11 mouse cellular contexts compared by ENCODE assay signal in the genomic region with DNA sequence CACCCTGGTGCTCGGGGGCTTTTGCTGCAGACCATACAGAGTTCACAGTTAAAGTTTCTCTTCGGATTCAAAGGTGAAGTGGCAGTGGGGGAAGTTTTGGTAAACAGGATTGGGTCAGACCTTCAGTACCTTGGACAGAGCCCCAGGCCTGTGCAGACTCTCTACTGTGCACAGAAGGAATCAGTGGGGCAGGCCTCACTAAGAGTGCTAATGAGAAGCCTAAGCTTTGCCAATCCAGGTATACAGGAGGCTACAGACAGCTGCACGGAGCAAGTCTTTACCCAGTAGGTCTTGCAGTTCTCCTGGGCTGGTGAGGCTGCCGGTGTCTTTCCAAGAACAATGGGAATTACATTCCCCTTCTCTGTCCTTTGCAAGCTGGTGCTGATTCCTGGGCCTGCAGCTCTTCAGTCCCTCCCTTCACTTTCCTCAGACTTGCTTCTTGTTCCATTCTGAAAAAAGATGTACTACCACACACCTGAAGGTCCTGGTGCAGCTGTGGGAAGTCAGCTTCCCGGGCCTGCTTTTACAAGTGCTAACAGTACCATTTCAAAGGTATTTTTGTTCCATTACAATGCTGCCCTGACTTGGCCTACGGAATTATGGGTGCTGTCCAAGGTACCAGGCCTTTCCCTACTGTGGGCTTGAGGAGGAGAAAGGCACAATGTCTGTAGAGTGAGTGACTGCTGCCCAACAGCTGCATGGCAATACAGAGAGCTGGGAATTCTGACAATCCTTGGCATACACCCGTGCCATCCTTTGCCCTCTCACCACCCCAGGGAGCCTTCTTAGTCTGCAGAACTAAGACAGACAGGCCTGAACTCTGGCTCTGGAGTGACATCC.
DNase-seq lines count a peak whose midpoint lies in the region; ATAC-seq and TF ChIP-seq lines count a peak whose summit lies in the region.
"Had no signal": no experiment of that assay in that cellular context is flagged by ENCODE, and none has a peak within 500 bp of the region (broad histone marks: within the 10 kb centered on the region; RNA-seq: fewer than 3 reads in every experiment).

No protein-coding gene starts in this region.

- H3K27ac ChIP-seq in lung, embryonic 14.5 days (ENCODE audit: low read depth): no peak overlapping the region
- no peak overlapping the region for H3K27ac ChIP-seq in MEL (ENCODE audit: control insufficient read depth, low read depth, low read length)
- H3K27ac ChIP-seq: hindbrain, embryonic 15.5 days; macrophage had no signal

- H3K4me1 ChIP-seq in lung, embryonic 14.5 days (ENCODE audit: insufficient read depth): no peaks in the 10 kb centered on the region
- H3K4me1 ChIP-seq in MEL (ENCODE audit: control insufficient read depth in 1 of 2, insufficient read depth in 2 of 2, low read length in 2 of 2): no peaks in the 10 kb centered on the region
- H3K4me1 ChIP-seq: hindbrain, embryonic 15.5 days had no signal

- no peaks in the 10 kb centered on the region for H3K9me3 ChIP-seq in lung, embryonic 14.5 days (ENCODE audit: low read depth, low read length)
- H3K9me3 ChIP-seq in MEL (replicated peaks; ENCODE audit: insufficient read depth, low read length): no peaks in the 10 kb centered on the region
- H3K9me3 ChIP-seq: hindbrain, embryonic 15.5 days had no signal

- H3K4me3 ChIP-seq in lung, embryonic 14.5 days (ENCODE audit: low read depth, low read length): no peak overlapping the region
- no peak overlapping the region for H3K4me3 ChIP-seq in MEL (ENCODE audit: control insufficient read depth in 1 of 2, insufficient read depth in 1 of 2, low read depth in 2 of 2, low read length in 2 of 2)
- H3K4me3 ChIP-seq: erythroblast, embryonic 14.5 days; hindbrain, embryonic 15.5 days had no signal

- H3K79me2 ChIP-seq in MEL (ENCODE audit: control insufficient read depth, insufficient read depth, low read length, poor library complexity): no peaks in the 10 kb centered on the region

- peak; percentile 81 for DNase-seq in lung, embryonic 14.5 days
- DNase-seq in lung, adult 18-20 months: no peak
- DNase-seq in MEL (ENCODE audit: low read depth, low spot score): peak; percentile 56
- DNase-seq in c-Kit-positive CD71-negative TER-119-negative erythroid progenitor cells, embryonic 14.5 days (ENCODE audit: low read depth): peak; percentile 31
- DNase-seq in lung, postnatal 4 days: peak; percentile 21
- DNase-seq in layer of hippocampus, postnatal 25 days (ENCODE audit: extremely low spot score in 1 of 2, low spot score in 1 of 2): no peak
- no peak for DNase-seq in urinary bladder, postnatal 25 days (ENCODE audit: low spot score)
- DNase-seq: right cerebral cortex, postnatal 14 days had no signal

- H3K4me2 ChIP-seq in lung, embryonic 14.5 days: no peak overlapping the region
- H3K4me2 ChIP-seq: hindbrain, embryonic 15.5 days had no signal

- no peak for TF ChIP-seq EP300 in MEL (IDR thresholded peaks at IDR 0.05; ENCODE audit: low read depth in 1 of 2, low read length in 2 of 2)

- no peak overlapping the region for H3K9ac ChIP-seq in lung, embryonic 14.5 days
- H3K9ac ChIP-seq in MEL (ENCODE audit: control insufficient read depth, low read depth, low read length, poor library complexity, severe bottlenecking): no peak overlapping the region
- H3K9ac ChIP-seq: hindbrain, embryonic 15.5 days had no signal

- 0 out of 2 replicates have a peak, but pooled peaks cover 5% of the 10 kb centered on the region for H3K36me3 ChIP-seq in lung, embryonic 14.5 days (ENCODE audit: insufficient read depth)
- no peaks in the 10 kb centered on the region for H3K36me3 ChIP-seq in MEL (ENCODE audit: control insufficient read depth in 1 of 2, insufficient read depth in 2 of 2, low read length in 2 of 2)

- no peak for ATAC-seq in lung, embryonic 14.5 days (ENCODE audit: insufficient read depth)

- 35% methylated on average over 7 of the region's 7 CpGs for WGBS in lung, embryonic 14.5 days

- no peak for TF ChIP-seq POLR2A in MEL (IDR thresholded peaks at IDR 0.05; ENCODE audit: control insufficient read depth in 1 of 2, insufficient read depth in 1 of 2, low read depth in 1 of 2, low read length in 2 of 2, poor library complexity in 1 of 2)

- TF ChIP-seq CTCF in lung, embryonic 14.5 days (IDR thresholded peaks at IDR 0.05; ENCODE audit: low read depth): no peak
- TF ChIP-seq CTCF in MEL (IDR thresholded peaks at IDR 0.05 in 2 of 3, conservative IDR thresholded peaks at IDR 0.05 in 1 of 3; ENCODE audit: control insufficient read depth in 1 of 3, insufficient read depth in 1 of 3, low read depth in 2 of 3, low read length in 3 of 3, poor library complexity in 1 of 3, severe bottlenecking in 1 of 3): no peak

- TF ChIP-seq RAD21 in MEL (IDR thresholded peaks at IDR 0.05; ENCODE audit: low read depth, low read length): no peak

- H3K27me3 ChIP-seq in lung, embryonic 14.5 days (ENCODE audit: insufficient read depth, low read length): no peaks in the 10 kb centered on the region
- no peaks in the 10 kb centered on the region for H3K27me3 ChIP-seq in MEL (ENCODE audit: control insufficient read depth in 1 of 2, insufficient read depth in 2 of 2, low read length in 2 of 2)
- H3K27me3 ChIP-seq: hindbrain, embryonic 15.5 days had no signal

TF ChIP-seq in MEL, 35 proteins besides CTCF, POLR2A, EP300 and RAD21:
- TF ChIP-seq CHD1 (IDR thresholded peaks at IDR 0.05; ENCODE audit: low read depth, low read length) (no peak), ELF1 (IDR thresholded peaks at IDR 0.05; ENCODE audit: low read depth, low read length) (no peak), HCFC1 (IDR thresholded peaks at IDR 0.05; ENCODE audit: low read depth, low read length) (no peak), GABPA (IDR thresholded peaks at IDR 0.05; ENCODE audit: low read depth, low read length) (no peak), USF1 (IDR thresholded peaks at IDR 0.05; ENCODE audit: low read depth, low read length) (no peak), TAL1 (IDR thresholded peaks at IDR 0.05; ENCODE audit: low read length) (no peak), POLR2AphosphoS5 (IDR thresholded peaks at IDR 0.05; ENCODE audit: borderline replicate concordance, low read depth, low read length) (no peak), KAT2A (conservative IDR thresholded peaks at IDR 0.05; ENCODE audit: low read depth, low read length) (no peak), MXI1 (IDR thresholded peaks at IDR 0.05; ENCODE audit: low read depth, low read length) (no peak), NELFE (IDR thresholded peaks at IDR 0.05; ENCODE audit: low read depth, low read length) (no peak), USF2 (IDR thresholded peaks at IDR 0.05; ENCODE audit: borderline replicate concordance in 1 of 2, insufficient read depth in 1 of 2, low read depth in 1 of 2, low read length in 2 of 2) (no peak), RCOR1 (IDR thresholded peaks at IDR 0.05; ENCODE audit: low read depth, low read length) (no peak)

Comparison
In these comparisons a context has a peak if more than half of its experiments do, and no peak if none do; other contexts are left out.
1. DNase-seq: peak in lung, embryonic 14.5 days (single experiment), MEL (single experiment), c-Kit-positive CD71-negative TER-119-negative erythroid progenitor cells, embryonic 14.5 days (single experiment) and lung, postnatal 4 days (2 of 2); none in lung, adult 18-20 months (0 of 2), layer of hippocampus, postnatal 25 days (0 of 2) and urinary bladder, postnatal 25 days (single experiment).